Mouse (Mus musculus) heart, postnatal 14 days (tissue): ENCODE measurements around the gene Baiap2l2. TPM values are rescaled to one million over a fixed set of nuclear protein-coding genes. Genes with fewer than 3 reads are reported as not detected.
A peak's percentile ranks its signal among the peaks of the same experiment; 100 is the strongest.
"Not testable (repeated sequence)": the region's sequence is repeated elsewhere in the genome, so short reads cannot be mapped to it uniquely, and the experiment has no call there.

Source experiments
- DNase-seq, 2 experiments: peaks; one replicate each; pipeline ENCODE4 v3.0.0; 2021 to 2022
- intact Hi-C: fragments of 180-260 bp; cut with DNase I; formaldehyde crosslinking; loops from one replicate; pipeline ENCODE4 v1.15.1; 2025
- total RNA-seq, 2 experiments: library from RNA; stranded (reverse); gene quantifications; 2 replicates each; pipeline ENCODE4 v1.2.3; 2021

Gene Baiap2l2
- total RNA-seq, 2 experiments from 2014 or later: 0.45 to 0.49 TPM

DNA sequence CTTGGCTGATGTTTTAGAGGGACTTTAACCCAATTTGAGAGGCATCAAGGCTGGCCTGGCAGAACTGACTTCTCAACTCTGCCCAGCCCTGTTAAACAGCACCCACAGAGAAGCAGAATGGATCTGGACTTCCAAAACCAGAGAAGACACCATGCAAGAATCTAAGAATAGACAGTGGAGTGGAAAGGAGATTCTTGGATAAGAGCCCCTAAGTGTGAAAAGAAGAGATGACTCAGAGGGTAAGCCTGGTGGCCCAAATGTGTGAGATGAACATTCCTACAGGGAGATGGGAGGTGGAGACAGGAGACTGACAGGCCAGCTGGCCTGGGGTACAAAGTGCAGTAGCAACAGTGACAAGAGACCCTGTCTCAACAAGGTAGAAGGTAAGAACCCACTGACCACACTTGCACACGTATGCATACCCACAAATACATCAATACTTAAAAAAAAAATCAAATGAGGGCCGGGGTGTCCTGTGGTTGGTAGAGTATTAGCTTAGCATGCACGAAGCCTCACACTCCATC, 22.5 kb downstream of the Baiap2l2 start:
- intact Hi-C loops: no loop called here
- DNase-seq: no peak

DNA sequence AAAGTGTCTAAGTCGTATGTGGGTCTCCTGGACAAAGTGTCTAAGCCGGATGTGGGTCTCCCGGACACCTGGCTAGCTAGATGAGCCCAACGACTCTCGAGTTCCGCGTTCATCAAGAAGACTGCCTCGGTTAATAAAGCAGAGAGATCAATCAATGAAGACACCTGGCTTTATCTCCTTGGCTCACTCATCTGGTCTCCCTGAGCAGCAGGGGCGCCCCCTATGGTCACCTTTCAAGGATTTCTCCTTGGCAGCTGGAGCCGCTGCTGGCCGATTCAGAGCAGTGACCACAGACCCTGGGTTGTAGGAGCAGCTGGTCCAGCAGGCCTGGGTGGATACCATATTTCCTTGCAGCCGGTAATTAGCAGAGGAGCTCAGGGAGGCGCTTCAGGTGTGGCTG, 23.0 kb downstream of the Baiap2l2 start:
- intact Hi-C loops: no loop called here
- no peak for DNase-seq

GRCm38 (mm10) chr15:79261757-79262156, 23.6 kb downstream of the Baiap2l2 start:
- DNase-seq: no peak
- intact Hi-C loops: no loop called here

DNA sequence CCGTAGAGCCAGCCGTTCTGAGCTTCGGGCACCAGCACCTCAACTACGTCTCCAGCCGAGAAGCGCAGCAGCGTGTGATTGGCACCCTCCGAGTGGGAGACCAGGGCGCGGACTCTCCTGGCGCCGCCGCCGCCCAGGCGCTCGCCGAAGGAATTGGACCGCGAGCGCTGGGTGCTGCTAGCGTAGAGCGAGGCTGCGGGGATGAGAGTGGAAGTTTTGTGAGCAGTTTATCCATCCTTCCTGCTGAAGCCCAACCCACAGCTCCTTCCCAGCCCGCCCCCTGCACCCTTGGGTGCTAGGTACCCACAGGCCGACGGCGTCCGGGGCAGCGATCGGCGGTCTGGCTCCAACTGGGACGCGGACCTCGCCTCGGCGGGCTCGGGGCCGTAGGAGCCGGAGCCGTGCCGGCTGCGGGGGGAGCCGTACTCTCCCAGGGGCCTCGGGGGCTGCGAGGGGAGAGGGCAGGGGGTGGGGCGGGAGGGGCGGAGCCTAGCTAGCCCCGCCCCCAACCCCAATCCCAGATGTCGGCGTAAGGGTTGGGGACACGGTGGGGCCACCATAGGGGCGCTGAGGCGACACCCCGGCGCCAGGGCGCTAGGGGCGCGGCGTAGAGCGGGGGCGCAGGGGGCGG, 24.1 kb downstream of the Baiap2l2 start:
- DNase-seq: peak; percentile 42 to 44
- intact Hi-C loops: no loop called here

- intact Hi-C loops: no loop called here
- no peak for DNase-seq
These were observed 26.8 kb downstream of the Baiap2l2 start for GRCm38 (mm10) chr15:79258521-79258920.

DNA sequence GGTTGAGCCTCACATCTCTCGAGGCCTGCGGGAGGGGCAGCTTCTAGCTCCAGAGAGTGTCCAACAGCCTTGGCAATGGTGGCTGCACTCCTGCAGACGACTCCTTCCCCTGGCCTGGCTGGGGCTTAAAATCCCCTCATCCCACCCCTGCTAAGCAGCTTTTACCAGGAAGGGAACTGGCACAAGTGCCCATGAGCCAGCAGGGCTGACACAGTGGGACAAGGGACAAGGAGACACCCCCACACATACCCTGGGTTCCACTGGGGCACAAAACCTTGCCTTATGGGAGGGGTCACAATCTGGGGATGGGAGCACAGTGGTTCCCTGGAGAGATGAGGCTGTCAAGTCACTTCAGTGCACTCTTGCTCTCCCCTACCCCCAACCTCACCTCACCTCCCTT, 30.7 kb downstream of the Baiap2l2 start, which contains the start of gene Slc16a8:
Gene Slc16a8 (minus strand): TSS at position 101 of the 400 bp plus-strand sequence.
- intact Hi-C loops: no loop called here
- DNase-seq: no peak

DNA sequence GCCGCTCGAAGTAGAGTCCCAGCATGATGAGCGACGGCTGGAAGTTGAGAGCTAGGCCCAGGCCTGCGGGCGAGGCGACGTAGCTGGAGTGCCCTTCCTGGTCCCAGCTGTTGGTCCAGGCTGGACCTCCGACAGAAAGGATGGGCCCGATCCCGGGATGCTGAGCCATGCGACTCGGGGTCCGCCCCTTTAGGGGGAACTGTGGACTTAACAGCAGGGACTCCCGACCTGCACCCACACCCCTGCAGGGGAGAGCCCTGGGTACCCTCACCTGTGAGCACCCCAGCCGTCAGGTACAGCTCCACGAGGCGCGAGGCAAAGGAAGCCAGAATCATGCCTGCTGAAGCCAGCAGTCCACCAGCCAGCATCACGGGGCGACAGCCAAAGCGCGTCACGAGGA, 32.8 kb downstream of the Baiap2l2 start:
- DNase-seq: no peak
- intact Hi-C loops: no loop called here

DNA sequence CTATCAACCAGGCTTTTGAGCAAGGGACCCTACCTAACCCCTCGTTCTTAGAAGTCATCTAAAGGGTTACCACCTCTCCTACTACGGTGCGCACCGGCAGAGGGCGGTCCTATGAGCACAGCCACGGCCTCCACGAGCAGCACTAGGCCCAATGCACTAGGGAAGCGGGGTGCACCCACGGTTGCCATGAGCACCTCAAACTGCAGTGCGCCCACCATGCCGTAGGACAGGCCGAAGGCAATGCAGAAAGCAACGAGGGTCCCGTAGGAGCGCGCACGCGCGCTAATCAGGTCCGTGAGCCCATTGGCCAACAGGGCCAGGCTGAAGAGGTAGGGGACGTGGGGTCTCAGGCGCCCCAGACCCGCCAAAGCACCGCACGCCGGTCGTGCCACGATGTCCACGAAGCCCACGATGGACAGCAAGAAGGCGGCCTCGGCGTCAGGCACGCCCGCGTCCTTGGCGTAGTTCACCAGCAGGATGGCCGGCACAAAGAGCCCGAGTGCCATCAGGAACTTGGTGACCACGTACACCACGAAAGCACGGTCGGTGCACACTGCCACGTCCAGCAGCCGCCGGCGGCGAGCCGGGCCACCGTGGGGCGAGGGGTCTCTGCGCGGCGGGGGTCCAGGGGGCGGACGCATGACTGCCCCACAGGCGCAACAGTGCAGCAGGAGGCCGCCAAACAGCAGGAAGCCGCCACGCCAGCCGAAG, 33.4 kb downstream of the Baiap2l2 start:
- DNase-seq: peak in 1 of 2 experiments; percentile 40
- intact Hi-C loops: no loop called here

GRCm38 (mm10) chr15:79251168-79251567, 34.2 kb downstream of the Baiap2l2 start:
- no peak for DNase-seq
- intact Hi-C loops: no loop called here

DNA sequence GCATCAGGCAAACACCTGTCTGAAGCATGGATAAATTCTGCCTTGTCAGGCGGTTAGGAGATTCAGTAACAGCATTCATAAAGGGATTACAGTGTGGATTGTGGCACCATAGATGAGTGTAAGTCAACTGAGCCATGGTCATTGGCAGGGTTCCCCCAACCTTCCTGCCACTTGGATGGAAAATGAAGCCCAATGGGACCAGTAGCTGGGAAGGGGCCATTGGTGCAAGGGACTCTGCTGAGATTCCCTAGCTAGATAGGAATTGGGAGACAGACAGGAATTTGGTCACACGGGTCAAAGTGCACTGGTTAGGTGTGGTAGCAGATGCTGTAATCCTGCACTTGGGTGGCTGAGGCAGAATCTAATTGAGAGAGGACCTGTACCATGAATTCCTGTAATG, 35.1 kb downstream of the Baiap2l2 start:
- intact Hi-C loops: no loop called here
- no peak for DNase-seq

- DNase-seq: no peak
- intact Hi-C loops: no loop called here
These were observed 40.0 kb downstream of the Baiap2l2 start for GRCm38 (mm10) chr15:79245321-79245720.

DNA sequence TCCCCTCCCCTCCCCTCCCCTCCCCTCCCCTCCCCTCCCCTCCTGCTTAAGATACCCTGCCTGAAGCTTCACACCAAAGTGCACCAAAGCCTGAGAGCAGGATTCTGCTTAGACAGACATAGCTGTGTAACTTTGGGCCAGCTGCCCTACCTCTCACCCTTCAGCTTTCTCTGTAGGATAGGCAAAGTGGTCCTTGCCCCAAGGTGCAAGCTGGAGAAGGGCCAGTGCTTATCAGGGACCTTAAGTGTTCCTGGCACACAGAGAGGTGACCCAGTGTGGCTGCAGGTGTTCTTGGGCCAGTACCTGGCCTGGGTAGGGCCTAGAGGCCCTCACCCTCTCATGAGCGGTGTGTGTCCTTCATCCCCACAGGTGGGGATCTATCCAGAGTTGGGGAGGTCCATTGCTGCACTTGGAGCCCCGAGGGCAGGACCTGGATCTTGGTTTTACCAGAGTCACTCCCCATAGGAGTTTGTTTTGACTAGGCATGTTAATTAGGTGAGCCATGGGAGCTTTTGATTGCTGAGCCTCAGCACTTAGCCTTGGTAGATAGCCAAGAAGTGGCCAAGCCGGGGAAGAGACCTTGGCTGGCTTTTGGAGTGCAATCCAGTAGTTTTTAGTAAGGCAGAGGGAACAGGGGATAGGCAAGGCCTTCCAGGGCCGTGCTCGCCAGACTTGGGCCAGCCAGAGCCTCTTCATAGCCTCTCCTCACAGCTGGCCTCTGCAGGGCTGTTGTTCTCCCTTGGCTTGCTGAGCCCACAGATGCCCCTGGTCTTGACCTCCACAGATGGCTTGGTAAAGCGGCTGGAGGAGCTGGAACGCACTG, 41.1 kb downstream of the Baiap2l2 start:
- intact Hi-C loops: no loop called here
- no peak for DNase-seq

DNA sequence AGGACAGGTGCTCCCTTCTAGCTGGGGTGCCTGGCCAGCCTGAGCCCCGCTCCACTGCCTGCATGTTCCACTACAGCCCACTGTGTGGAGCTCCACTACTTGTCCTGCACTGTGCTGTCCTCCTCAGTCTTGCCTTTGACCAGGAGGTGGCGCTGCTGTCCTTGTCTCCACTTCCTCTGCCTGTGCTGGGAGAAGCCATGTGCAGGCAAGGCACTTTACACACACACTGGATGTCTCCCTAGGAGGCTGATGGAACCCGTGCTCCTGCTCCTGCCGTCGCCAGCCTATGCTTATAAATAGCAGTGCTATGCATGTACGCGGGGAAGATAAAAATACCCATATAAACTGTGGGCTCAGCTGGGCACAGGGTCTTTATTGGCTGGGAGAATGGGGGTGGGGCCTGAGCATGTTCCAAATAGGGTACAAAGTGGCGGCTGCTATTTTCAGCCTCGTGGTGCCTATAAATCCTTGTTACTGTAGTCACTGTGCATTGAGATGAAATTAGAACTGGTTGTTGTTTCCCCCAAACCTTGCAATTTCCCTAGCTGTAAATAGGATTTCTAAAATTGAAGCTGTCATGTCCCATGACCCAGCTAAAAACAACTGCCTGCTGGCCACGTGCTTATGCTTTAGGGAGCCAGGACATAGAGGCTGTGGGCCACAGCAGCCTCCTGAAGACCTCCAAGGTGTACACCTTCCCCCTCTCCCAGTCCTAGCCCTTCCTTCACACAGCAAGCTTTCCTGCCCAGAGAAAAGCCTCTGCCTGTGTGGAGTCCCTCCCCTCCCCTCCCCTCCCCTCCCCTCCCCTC, 41.9 kb downstream of the Baiap2l2 start:
- intact Hi-C loops: no loop called here
- DNase-seq: peak; percentile 95 to 97

DNA sequence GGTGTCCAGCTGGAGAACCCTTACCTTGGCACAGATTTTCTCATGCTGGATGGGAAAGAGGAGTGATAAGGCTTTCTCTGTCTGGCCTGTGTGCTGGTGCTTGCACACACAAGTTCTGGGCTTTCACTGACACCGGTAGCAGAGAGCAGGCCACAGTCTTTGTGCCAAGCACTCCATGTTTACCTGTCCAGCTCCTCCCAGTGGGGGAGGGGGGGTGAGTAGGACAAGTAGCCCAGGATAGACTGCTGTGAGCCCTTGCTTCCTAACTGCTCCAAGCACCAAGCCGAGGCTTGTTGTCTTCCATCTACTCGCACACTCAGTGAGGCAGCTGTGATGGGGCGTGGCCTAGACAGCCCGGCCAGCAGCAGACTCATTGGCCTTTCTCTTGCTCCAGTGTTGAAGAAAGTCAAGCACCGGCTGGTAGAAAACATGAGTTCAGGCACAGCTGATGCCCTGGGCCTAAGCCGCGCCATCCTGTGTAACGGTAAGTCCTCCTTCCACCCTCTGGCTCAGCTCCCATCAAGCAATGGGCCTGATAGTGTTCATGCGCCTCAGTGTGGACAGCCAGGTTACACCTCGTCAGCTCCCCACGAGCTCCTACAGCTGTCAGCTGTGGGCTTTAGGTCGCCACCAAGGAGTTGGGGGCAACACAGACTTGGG, 42.6 kb downstream of the Baiap2l2 start:
- intact Hi-C loops: no loop called here

DNA sequence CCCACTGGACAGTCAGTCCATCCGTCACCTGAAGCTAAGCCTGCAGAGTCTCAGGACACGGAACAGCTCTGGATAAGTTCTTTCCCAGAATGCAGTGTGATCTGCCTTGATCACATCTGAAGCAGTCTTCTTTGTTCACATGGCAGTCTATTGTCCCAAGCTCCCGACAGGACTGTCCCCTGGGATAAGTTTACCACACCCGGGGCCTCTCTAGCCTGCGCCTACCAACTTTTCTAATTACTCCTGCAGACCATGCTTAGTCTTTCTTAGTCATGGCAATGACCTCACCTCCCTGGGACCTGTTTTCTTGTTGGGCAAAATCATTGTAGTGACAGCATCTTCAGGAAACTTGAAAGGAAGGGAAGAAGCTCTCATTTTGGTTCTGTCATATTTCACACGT, 47.3 kb downstream of the Baiap2l2 start:
- intact Hi-C loops: no loop called here

More for the DNA sequence above, 42.6 kb downstream of the Baiap2l2 start:
- peak in 1 of 2 experiments; percentile 21 for DNase-seq

GRCm38 (mm10) chr15:79235268-79235667, 50.1 kb downstream of the Baiap2l2 start:
- no peak for DNase-seq
- intact Hi-C loops: no loop called here

More for the DNA sequence above, 47.3 kb downstream of the Baiap2l2 start:
- no peak for DNase-seq

- peak; percentile 88 to 92 for DNase-seq
- intact Hi-C loops: loop anchor here (5.0 kb wide), 2 partner anchors 238 to 423 kb away; no protein-coding TSS in a partner anchor
These were observed 56.1 kb downstream of the Baiap2l2 start, which contains the start of the genes Pick1 and Gm49486 for GRCm38 (mm10) chr15:79229058-79229821. Gene Pick1 (plus strand): TSS chr15:79229173. Gene Gm49486 (plus strand): TSS chr15:79229391.

DNA sequence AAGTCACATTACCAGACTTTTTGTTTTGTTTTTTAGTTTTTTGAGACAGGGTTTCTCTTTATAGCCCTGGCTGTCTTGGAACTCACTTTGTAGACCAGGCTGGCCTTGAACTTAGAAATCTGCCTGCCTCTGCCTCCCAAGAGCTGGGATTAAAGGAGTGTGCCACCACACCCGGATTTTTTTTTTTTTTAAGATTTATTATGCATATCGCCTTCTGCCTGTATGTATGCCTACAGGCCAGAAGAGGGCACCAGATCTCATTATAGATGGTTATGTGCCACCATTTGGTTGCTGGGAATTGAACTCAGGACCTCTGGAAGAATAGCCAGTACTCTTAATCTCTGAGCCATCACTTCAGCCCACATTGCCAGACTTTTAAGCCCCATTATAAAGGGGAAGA, 59.6 kb downstream of the Baiap2l2 start:
- DNase-seq: not testable (repeated sequence)
- intact Hi-C loops: loop anchor here (5.0 kb wide), 2 partner anchors 242 to 427 kb away; no protein-coding TSS in a partner anchor
